Mouse (Mus musculus) yolk sac, embryonic 10.5 days (tissue): Measurements from ENCODE around the gene Nsd2.
"Not testable (repeated sequence)": the region's sequence is repeated elsewhere in the genome, so short reads cannot be mapped to it uniquely, and the experiment has no call there.

Experiments
- DNase-seq: peaks from one replicate; pipeline ENCODE4 v3.0.0-alpha.2; 2017; ENCODE audit warnings: low spot score

Nsd2 gene

DNA sequence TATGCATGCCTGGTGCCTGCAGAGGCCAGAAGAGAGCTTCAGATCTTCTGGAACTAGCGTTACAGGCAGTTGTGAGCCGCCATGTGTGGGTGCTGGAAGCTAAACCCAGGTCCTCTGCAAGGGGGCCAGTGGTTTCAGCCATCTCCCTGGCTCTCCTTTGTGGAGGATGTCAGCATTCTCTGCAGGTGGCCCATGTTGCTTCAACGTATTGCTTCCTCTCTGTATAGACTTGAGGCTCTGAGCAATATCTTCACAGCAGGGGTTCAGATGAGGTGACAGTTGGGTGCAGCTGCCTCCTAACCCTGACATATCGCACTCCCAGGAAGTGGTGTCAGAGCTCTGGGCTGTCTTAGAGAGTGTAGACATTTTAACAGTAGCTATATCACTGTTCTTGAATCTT lies 30.9 kb downstream of the Nsd2 start:
- DNase-seq: no peak

DNA sequence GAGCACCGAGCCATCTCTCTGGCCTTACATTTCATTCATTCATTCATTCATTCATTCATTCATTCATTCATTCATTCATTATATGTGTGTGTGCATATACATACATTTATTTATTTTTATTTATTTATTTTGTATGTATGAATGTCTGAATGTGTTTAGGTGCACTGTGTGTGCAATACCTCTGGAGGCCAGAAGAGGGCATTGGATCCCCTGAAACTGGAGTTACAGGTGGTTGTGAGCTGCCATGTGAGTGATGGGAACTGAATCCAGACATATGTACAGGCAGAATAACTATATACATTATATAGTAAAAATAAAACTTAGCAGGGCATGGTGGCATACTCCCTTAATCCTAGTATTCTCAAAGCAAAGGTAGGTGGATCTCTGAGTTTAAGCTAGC lies 32.6 kb downstream of the Nsd2 start:
- no peak for DNase-seq

DNA sequence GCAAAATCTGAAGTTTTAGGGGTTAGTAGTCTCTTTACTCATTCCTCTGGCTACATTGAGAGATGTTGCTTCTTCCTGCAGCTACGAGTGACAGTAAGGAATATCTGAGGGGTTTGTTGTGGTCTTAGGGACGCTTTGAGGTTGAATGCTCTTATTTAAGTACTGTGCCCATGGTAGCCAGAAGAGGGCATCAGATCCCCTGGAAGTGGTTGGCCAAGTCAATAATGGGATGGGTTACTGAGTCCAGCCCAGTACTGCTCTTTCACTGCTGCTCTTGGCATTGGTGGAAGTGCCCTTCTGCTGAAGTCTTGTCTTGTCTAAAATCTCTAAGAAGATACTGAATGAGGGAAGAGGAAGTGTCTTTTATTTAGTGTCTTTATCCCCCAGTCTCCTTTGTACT lies 33.5 kb downstream of the Nsd2 start:
- no peak for DNase-seq

DNA sequence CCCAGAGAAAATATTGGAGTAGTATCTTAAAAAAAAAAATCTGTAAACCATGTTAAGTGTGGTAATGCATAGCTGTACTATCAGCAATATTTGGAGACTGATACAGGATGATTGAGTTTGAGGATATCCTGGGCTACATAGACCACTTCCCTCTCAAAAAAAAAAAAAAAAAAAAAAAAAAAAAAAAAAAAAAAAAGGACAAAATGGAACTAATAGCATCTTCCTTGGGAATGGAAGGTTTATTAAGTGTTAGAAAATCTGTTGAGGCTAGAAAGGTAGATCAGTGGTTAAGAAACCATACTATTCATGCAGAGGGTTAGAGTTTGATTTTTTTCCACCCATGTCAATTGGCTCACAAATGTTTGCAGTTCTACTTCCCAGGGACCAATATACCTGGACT lies 37.2 kb downstream of the Nsd2 start:
- DNase-seq: no peak

DNA sequence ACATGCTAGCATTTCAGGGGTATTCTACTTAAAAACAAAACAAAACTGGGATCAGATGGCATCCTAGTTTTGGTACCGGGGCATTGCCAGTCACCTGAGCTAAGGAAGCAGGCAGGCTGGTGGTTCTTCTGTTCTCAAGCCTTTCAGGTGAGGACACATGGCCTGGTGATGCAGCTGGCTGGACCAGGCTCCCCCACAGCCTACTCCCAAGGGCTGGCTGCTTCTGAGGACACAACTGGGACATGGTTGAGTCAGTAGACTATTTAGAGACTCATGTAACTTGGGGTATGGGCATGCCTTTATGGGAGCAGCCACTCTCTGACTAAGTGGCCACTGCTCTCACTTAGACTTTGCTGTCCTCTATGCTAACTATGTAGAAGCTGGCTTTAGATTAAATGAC lies 54.9 kb downstream of the Nsd2 start:
- DNase-seq: no peak

DNA sequence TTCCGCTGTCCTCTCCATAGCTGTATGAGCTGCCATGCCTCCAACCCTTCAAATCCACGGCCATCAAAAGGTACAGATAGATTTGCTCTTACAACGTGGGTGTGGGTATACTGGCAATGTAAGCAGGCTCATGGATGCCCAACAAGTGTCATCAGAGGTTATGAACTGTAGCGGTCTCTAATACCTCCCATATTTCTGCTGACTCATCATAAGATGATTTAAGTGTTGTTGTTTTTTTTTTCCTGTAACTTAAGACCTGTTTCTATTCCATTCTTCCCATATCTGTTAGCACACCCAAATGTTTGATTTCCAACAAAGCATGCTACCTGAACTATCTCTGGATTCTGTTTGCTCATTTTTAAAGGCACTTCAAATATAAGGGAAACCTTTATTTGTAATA lies 60.6 kb downstream of the Nsd2 start:
- DNase-seq: no peak

DNA sequence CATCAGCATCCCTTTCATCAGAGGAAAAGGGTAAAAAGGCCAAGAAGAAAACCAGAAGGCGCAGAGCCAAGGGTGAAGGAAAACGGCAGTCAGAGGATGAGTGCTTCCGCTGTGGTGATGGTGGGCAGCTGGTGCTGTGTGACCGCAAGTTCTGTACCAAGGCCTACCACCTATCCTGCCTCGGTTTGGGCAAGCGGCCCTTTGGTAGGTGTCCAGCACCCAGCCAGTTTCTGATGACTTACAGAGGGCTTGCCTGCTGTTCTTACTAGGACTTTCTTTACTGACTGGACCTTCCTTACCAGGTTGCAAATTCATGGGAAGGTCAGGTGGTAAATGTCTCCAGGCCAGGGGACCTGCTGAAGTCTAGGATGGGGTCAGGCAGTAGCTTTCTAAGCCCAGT lies 72.9 kb downstream of the Nsd2 start:
- DNase-seq: no peak

DNA sequence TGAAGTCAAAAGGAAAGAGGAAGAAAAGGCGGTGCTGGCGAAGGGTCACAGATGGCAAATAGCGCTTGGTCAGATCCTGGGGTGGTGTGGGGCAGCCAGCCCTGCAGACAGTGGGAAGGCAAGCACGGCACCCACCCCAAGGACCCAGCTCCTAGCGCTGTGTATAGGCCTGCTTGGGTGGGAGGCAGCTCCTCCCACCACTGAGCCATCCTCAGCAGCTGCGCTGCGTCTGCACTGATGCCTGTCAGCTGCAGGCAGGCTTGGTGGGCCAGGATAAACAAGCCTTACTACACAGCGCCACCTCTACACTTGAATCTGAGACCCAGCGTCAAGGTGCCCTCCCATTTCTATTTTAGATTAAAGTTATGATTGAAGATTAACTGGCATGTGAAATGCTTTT lies 74.6 kb downstream of the Nsd2 start:
- DNase-seq: no peak

DNA sequence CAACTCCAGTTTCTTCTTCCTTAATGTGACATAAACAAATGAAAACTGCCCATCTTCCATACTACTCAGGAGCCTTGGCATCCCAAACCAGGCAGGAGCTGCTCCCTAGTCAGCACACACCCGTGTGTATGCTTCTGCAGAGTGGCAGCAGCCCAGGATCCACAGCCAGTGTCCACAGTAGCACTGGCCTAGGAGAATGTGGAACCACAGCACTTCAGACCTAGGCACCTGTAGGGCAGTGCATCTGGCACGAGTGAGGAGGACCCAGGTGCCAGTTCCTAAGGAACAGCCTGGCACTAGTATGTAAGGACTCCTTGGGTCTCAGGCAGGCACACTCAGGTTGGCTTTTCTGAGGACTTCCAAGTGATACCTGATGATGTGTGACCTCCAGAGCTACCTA lies 76.6 kb downstream of the Nsd2 start:
- DNase-seq: no peak

DNA sequence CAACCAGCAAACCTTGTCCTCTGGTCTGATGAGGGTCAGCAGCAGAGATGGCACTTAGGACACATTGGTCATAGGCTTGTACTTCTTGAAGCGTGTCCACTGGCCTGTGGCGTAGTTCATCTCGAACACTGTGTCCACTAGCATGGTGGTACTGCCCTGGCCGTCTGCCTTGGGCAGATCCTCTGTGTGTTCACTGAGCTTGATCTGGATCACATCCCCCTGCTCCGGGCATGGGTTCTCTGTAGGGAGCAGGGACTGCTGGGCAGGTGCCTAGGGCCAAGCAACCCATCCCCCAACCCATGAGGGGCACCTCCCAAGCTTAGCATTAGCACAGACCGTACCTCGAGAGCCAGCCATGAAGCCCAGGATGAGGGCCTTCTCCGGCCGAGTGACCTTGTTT lies 78.1 kb downstream of the Nsd2 start:
- no peak for DNase-seq

DNA sequence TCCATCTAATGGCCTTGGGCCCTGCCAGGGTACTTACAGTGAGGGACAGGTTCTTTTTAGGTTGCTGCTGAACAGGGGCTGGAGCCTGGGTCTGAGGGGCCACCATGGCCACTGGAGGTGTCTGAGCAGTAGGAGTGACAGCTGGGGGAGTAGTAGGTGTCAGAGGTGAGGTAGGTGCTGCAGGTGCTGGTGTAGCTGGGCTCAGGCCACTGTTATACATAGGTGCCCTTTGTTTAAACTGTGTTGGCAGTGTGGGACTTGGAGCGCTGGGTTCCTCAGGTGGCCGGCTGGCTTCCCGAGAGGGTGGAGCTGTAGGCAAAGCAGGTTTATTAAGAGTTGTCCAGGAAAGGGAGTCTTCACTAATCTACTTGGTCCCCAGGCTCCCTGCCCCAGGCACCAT lies 78.7 kb downstream of the Nsd2 start:
- DNase-seq: no peak

DNA sequence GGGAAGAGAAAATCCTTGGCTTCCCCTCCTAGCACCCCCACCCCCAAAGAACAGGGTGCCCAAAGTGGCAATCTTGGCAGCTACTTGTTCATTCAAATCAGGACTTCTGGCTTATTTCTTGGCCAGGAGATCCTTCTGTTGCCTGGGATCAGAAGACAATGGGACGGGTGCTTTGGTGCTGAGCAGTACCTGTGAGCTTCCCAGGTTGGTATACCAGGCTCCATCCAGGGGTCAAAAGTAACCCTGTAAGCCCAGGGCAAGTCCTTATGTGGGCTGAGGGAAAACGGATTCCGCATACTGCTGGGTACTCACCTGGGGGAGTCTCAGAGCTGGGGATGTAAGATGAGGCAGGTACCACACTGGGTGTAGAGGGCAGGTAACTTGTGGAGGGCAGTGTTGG lies 79.6 kb downstream of the Nsd2 start:
- no peak for DNase-seq

DNA sequence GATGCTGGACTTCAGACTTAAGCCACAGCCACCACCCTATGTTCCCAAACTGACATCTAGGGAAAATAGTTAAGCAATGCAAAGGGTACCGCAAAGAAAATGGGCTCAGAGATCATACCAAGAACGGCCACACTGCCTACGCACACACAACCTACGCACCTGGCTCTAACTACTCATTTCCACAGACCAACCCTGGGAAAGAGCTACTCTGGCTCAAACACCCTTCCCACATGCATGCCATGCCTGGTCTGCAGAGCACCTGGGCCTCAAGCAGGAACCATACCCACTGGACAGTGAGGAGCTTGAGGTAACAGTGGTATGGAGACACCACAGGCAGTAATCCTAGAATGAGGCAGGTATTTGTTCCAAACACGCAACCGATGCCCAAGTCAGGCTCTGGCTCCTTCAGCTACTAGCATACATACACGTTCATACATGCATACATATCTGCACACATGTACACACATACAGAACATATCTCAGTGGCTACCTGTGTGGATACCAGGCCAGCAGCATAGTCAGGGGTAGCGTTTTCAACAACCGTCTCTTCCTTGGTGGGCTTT lies 80.3 kb downstream of the Nsd2 start:
- DNase-seq: no peak

DNA sequence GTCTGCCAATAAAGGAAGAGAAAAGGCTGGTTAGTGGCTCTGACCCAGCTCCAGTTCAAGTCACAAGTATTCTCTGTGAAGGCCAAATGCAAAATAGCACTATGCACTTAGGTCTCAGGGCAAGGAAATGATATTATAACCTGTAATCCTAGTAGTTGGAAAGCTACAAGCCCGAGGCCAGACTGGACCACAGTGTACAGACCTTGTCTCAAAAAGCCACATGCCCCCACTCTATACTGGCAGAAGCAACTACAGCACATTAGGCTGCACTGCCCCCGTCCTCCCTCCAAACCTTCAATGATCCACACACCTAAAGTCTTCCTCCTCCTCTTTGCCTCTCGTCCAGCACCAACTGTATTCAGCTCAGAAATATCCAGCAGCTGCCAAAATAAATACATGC lies 80.8 kb downstream of the Nsd2 start:
- DNase-seq: no peak

DNA sequence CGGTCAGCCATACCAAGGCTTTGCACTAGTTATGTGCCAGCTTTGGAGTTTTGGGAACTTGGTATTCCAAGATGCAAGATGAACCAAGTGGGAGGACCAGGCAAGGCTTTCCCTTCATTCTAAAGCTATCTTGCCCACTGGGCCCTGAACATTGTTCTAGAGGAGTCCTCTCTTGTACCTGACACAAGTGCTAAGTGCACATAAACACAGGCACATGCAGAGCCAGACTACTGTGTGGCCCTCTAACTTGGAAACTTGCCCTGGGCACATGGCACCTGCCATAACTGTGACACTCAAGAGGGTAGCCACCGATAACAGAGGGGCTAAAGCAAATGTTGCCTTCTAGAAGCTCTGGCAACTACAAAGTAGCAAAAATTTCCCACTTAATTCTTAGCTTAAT lies 82.2 kb downstream of the Nsd2 start:
- DNase-seq: no peak

DNA sequence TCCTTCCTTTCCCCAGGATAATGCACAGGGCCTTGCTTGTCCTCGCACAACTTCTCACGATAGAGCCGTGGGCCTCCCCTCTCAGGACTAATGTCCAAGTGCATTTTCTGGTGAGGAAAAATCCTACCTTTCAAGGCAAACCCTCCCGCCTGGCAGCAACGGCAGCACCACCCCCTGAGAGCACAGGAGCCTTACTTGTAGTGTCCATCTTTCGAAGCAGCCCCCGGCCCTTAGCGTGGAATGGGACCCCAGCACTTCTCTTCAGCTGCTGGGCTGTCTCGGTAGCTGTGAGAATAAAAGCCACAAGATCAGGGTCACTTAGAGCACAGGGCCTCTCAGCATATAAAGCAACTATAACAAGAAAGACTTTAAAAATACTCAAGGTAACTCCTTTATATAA lies 82.7 kb downstream of the Nsd2 start:
- no peak for DNase-seq

DNA sequence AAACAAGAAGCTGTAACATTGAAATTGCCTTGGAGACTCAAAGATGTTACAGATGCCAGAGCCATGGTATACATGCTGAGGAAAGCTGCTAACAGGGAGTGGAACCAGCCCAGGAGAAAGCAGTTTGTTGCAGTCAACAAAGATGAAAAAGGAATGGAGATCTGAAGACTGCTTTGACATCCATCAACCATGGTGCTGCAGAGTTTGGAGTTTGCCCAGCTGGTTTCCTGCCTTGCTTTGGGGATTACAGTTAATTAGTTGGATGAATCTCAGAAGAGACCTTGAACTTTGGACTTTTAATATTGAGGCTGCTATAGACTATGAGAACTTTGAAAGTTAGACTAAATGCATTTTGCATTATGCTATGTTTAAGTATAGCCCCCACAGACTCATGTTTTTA lies 94.5 kb downstream of the Nsd2 start:
- DNase-seq: not testable (repeated sequence)

DNA sequence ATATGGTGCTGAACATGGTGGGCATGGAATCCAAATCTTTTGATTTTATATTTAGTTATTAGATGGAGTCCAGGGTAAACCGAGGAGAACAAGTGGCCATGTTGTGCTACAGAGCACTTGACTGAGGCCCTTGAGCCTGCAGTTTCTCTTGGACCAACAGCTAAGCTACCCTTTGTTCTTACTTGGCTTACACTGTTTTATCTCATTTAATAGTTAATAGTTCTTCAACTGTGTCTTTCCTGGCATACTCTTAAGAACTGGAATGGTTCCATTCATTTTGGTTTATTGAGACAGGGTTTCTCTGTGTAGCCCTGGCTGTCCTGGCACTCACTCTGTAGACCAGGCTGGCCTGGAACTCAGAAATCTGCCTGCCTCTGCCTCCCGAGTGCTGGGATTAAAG lies 96.1 kb downstream of the Nsd2 start:
- not testable (repeated sequence) for DNase-seq

DNA sequence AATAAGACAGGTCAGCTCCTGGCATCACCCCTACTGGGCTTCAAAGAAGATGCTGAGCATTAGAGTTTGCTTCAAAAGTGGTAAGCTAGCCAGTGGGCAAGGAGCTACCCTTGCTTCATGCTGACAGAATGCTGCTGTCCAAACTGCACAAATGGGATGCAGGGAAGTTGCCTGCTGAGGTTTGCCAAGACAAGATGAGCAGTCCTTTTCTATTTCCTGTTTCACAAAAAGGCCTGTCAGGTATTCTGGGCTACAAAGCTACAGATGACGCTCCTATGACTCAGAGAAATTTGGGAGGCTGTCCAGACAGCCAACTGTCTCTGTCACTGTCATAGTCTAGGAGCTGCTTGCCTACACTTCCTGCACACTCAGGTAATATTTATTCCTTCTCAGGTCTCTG lies 98.9 kb downstream of the Nsd2 start:
- DNase-seq: no peak

DNA sequence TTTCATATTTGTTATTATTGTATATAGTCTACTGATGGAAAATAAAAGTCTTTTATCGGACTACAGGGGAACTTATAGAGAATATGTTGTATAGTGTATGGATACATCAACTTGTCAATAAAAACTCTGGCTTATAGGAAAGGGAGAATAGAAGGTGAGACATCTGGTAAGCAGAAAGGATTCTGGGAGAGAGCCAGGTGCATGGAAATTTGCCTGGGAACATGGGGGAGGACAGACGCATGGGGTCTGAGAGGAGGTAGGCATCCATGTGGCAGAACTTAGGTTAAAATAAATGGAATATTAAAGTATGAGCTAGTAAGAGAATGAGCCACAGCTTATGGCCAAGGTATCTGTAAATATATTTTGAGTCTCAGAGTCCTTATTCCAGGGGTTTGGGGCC lies 99.5 kb downstream of the Nsd2 start:
- no peak for DNase-seq

DNA sequence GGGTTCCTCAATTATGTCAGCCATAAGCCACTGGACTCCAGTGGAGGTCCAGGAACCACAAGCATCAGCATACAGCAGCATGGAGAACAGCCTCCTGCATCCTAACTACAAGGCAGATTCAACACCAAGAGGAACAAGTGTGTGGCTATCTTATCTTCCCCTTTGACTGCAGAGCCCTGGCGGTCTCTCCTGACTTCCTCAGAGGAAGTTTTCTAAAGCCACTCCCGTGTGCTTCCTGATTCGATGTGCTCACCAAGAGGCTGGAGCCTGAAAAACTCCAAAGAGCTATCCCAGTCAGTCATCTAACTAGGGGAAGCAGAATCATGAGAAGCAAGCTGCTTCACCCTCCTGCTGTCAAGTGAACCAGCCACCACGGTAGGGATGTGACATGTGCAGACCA lies 100.4 kb downstream of the Nsd2 start:
- no peak for DNase-seq

DNA sequence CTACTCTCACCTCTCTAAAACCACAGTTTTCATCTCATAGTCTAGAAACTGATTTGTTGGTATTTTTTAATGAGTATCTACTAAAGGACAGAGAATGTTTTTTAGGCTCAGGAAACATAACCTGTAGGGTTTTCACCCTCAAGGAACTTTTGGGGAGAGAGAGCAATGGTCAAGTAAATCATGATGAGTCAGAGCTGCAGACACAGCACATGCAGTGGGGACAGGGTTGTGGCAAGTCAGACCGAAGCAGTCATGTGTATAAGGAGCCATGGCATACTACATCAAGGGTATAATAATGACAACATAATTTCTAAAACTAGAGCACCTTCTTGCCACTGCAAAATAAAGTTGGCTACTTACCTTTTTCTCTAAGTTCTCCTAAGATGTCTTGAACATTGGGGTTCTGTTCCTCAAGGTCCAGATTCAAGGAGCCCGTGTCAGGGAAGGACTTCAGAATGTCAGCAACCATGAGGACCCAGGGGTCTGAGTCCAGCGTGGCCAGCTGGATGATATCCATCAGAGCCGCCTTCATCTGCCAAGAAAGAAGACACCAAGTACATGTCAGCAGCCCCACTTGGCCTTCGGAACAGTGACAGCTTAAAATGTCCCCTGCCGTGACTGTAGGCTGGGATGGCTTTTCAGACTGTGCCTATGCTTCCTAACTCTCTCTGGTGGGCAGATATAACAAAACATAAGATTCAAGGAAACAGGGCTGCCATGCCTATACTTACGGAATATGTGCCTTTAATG lies 101.1 kb downstream of the Nsd2 start:
- no peak for DNase-seq

DNA sequence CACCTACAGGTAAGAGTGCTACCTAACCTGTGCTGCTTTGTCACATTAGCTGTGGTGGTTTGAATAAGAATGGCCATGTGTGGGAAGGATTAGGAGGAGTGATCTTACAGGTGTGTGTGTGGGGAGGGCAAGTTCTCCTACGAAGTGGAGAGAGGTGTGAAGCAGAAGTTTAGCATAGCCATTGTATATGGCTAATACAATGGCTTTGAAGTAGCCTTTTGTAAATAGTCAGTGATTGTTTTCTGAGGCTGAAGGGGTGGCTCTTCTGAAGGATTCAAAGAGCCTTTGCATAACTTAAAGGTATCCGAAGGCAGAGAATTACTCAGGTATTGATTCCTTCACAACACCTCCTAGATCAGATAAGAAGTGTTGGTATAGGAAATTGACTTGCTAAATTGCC lies 102.0 kb downstream of the Nsd2 start:
- no peak for DNase-seq

DNA sequence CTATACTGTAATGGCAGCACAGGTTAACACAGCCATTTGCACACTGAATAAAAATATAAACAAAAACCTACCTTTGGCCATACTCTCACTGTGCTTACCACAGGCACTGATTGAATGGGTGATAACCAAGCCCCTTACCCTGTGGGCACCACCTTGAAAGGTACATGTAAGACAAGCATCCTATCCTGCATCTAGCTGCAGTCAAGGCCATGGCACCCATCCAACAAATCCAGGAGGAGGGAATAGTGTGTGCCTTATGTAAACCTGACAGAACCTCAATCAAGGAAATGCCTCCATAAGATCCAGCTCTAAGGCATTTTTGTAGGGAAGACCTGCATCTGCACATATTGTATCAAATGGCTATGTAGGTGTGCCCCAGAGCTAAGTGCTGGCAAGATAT lies 105.6 kb downstream of the Nsd2 start:
- no peak for DNase-seq
